Mouse (Mus musculus) layer of hippocampus, adult 2 months (tissue): ENCODE data around the gene Aasdh. TPM values are rescaled to one million over a fixed set of nuclear protein-coding genes. Genes with fewer than 3 reads are reported as not detected.

ENCODE experiments used
- DNase-seq, 2 experiments: peaks; one replicate each; pipeline ENCODE4 v3.0.0; 2022; ENCODE audit warnings: low spot score in 2 of 2
- H3K27ac ChIP-seq: fragments of 200-600 bp; 2 replicates; pipeline ENCODE4 v1.8.1; 2022
- H3K4me3 ChIP-seq: fragments of 200-600 bp; 2 replicates; pipeline ENCODE4 v1.8.1; 2022; ENCODE audit warnings: mild to moderate bottlenecking
- CTCF ChIP-seq: fragments of 200-600 bp; conservative IDR thresholded peaks from 2 replicates; pipeline ENCODE4 v1.8.1; 2022; ENCODE audit warnings: antibody characterized with exemption, mild to moderate bottlenecking, moderate library complexity
- total RNA-seq, 2 experiments: library from RNA; stranded (reverse); gene quantifications; 2 replicates each; pipeline ENCODE4 v1.2.3; 2021

The Aasdh gene
- total RNA-seq, 2 experiments from 2014 or later, result 27.9 to 28.9 TPM

DNA sequence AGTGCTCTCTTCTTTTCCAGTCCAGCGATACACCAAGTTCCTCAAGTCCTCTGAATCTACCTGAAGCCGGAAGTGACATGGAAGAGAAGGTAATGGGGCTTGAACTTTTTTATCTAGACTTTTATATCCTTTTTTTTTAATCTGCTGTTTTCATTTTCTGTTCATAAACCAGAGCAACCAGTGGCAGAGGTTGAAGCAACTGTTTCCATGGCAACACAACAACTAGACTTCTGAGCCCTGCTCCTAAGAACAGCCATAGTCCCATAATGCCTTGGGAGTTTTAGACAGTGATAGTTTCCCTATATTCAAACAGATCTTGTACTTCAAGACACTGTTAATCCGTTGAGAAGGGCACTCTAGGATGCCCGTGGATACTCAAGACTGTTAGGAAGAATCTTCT, 54.0 kb downstream of the Aasdh start:
- no peak for DNase-seq
- no peak overlapping the region for H3K4me3 ChIP-seq
- H3K27ac ChIP-seq, result no peak overlapping the region
- TF ChIP-seq CTCF, result no peak

DNA sequence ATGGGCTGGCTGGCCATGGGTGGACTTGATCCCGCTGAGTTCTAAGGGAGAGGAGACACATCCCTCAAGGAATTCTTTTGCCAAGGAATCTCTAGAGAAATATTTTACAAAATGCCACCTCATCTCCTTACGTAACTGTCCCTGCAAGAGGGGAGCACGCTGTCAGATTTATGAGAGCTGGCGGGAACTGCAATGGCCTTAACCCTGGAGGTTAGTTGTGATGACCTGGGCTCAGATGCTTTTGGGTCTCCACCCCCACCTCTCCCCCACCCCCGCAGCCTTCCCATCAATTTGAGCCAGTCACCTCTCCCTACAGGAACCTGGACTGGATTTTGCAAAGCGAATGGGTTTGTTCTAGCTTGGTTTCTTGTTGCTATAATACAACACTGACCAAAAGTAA, 58.2 kb downstream of the Aasdh start:
- H3K4me3 ChIP-seq, result no peak overlapping the region
- H3K27ac ChIP-seq, result no peak overlapping the region
- no peak for DNase-seq
- no peak for TF ChIP-seq CTCF

DNA sequence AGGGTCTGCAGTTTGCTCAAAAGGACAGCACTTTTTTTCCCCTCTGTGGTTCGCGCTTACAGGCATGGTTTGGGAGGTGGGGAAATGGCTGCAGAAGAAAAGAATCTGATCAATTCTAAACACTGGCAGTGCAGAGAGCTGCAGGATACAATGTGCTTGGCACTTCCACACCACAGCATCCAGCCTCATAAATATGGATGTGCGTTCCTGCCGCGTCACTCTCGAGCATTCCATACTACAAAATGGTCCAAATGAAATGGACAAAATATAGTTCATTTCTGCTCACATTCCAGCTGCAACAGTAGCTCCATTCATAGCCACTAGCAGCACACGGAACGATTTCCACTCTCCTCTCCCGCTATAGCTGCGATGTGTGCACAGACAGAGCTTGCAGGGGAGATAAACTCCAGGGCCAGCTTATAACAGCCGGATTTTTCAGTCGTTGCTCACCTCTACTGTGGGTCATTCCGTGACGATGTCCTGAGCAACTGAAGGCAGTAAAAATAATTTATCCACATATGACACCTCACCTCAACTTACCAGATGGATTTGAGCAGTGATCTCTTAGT, 60.6 kb downstream of the Aasdh start:
- TF ChIP-seq CTCF, result no peak
- no peak for DNase-seq
- no peak overlapping the region for H3K4me3 ChIP-seq
- H3K27ac ChIP-seq, result no peak overlapping the region

DNA sequence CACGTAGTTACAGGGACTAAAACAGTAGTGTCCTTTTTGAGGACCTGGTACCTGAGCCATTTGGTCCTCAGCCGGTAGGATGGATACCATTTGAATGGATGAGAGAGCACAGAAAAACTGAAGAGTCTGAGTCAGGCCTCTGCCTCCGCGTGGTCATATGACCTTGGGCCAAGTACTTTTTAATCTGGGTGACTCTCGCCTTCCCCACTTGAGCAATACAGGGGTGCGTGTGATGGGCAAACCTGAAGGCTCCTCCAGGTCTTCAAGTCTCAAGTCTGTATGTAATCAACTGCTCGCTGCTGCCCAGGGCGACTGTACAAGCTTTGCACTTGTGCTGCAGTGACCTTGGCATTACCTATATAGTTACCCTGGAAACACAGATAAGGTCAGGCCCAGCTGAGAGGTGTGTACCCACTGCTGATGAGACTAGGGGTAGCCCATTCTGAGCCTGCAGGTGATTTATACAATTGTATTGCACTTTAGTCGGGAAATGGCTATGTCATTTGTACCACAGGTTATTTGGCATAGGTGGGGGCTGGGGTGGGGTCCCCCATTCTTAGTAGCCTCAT, 61.4 kb downstream of the Aasdh start:
- no peak for TF ChIP-seq CTCF
- no peak overlapping the region; the same call in 1 of the 2 replicates for H3K27ac ChIP-seq

DNA sequence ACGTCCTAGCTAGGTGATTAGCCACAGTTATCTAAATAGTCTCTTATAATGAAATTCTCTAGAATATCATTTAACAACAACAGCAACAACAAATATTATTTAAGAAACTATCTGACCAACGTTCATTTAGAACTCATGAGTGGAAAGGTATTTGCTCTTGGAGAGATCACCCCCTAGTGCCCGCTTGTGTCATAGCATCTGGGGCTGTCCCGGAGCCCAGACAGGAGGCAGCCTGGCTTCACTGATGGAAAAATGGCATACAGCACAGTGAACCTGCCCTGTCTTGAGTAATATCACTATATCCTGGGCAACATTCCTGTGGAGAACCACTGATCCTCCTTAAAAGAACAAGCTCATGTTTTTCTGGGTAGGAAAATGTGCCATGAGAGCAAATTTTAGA, 61.9 kb downstream of the Aasdh start:
- DNase-seq, result peak; percentile 68 to 85
- TF ChIP-seq CTCF, result peak; percentile 97
- H3K27ac ChIP-seq, result no peak overlapping the region
- no peak overlapping the region for H3K4me3 ChIP-seq

More for the DNA sequence above, 61.4 kb downstream of the Aasdh start:
- H3K4me3 ChIP-seq, result no peak overlapping the region
- DNase-seq, result no peak

DNA sequence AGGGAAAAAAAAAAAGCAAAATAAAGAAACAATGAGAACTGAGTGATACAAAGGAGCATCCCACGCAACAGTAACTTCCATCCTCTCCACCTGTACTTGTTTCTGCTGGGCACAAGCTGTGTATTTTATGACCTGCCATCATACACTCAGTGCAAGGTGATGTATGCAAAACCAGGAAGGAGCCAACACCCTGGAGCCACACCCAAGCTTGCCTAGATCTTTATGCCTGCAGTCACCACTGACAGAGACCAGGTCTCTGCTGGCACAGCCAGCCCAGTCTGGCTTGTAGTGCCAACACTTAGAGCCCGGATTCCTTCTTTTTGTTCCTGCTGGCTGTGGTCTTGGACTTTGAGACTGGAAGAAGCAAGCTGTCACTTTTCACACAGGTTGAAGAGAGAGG, 63.5 kb downstream of the Aasdh start:
- DNase-seq, result no peak
- no peak overlapping the region for H3K4me3 ChIP-seq
- H3K27ac ChIP-seq, result no peak overlapping the region
- no peak for TF ChIP-seq CTCF

DNA sequence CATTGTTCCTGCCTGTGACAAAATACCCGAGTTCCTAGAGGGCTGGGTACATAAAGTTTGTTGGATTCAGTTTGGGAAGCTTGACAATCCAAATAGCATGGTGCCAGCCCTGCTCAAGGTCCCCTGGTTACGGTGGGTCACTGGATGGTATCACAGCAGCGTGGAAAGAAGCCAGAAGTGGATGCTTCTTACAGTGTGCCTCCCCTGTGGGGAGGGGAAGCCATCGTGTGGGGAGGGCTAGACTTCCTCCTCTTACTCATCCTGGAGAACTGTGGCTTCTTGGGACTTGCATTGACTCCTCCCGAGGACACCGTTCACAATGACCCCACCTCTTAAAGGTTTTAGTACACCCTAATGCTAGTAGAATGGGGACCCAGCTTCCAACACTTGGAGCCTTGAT, 65.5 kb downstream of the Aasdh start:
- no peak for DNase-seq
- no peak for TF ChIP-seq CTCF
- H3K27ac ChIP-seq, result no peak overlapping the region
- H3K4me3 ChIP-seq, result no peak overlapping the region

DNA sequence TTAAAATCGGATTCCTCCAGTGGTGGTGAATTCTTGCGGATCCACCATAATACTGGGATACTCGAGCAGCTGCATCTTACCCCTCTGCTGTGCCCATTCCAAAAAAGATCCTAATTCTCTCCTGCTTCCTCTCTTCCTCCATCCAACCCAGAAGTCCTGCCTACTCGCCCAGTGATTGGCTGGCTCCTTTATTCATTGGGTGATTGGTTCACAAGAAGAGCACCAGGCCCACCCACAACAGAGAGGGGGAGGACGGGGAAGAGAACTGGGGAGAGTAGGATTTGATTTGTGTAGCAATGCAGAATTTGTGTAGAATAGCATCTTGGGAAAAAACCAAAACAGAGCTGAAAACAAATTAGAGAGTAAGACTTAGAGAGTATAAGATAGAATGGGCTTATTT, 68.3 kb downstream of the Aasdh start:
- Histone ChIP-seq H3K27ac (no peak overlapping the region), H3K4me3 (no peak overlapping the region)
- DNase-seq, result peak in 1 of 2 experiments; percentile 49
- TF ChIP-seq CTCF, result no peak

DNA sequence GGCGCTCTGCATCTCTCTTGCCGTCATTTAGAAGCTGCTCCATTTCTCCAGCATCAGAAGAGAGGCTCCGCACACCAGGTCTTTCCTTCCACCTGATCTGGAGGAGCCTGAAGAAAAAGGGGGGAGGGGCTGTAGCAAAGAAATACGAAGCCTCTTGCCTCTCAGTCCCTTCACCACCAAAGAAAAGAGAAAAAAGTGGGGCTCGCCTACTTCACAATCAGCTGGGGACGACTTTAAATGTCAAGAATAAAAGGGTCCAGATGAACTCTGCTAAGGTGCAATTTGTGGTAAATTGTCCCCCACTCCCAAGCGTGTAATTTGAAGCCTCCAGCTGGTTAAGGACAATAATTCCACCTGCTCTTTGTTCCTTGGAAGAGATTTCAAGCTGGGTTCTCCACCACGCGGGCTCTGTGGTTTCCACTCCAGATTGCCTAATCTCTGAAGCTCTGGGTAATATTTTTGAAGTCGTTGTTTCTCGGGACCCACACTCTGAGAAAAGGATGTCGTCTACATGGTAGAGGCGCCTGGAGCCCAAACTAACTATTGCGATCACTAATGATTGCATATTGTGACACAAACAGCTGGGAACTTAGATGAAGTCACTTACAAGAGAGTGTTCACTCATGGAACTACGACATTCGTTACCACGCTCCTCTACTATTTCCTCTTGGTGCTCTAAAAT, 72.6 kb downstream of the Aasdh start:
- H3K4me3 ChIP-seq, result no peak overlapping the region
- H3K27ac ChIP-seq, result no peak overlapping the region
- no peak for DNase-seq
- no peak for TF ChIP-seq CTCF

DNA sequence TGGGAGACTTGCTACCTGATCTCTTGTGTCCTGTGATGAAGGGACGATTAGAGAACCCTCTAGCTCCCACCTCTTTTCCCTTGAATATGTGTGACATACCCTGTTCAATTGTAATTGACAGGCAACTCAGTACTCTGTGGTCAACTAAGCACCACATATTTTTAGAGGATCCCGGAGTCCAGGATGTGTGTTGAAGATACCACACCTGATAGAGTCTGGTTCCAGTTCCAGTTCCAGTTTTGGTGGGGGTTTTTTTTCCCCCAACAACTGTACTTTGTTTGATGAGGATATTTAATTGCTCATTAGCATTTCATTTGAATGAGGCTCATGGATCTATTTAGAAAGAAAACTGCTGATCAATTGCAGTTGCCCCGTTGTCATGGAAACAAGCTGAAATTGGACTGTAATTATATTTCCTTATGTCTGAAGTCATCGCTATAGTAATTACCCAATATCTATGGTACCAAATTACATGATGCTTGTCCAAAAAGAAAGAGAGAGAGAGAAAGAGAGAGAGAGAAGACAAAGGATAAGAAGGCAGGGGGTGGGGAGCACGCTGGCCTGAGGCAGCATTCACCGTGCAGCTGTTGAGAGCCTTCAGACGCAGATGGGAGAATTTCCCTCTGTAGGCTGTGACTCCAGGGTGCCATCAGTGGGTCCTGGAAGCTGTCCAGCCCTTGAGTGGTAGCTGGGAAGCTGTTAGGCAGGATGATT, 76.6 kb downstream of the Aasdh start:
- TF ChIP-seq CTCF, result no peak
- DNase-seq, result peak; percentile 41 to 48
- Histone ChIP-seq H3K27ac (peak overlapping the region; percentile 2; the same call in 1 of the 2 replicates), H3K4me3 (no peak overlapping the region)

Other genes starting within 250 kb of the Aasdh start
- gene C530008M17Rik, start 249.0 kb downstream of the Aasdh start, total RNA-seq, result 10 to 100 TPM; 89.9 to 92.4 TPM
- gene Paics, start 45.8 kb upstream of the Aasdh start, total RNA-seq, result 10 to 100 TPM; 90.4 to 92.5 TPM
- 10 to 100 TPM; 15.7 to 17.8 TPM for gene Ppat, start 46.1 kb upstream of the Aasdh start, total RNA-seq
- gene Srp72, start 69.2 kb upstream of the Aasdh start, total RNA-seq, result 100 to 1,000 TPM; 104 to 111 TPM
- 1 to 10 TPM in 1 of 2 experiments, not detected in 1; 1.0 TPM for gene Arl9, start 98.5 kb upstream of the Aasdh start, total RNA-seq
- gene Thegl, start 110.5 kb upstream of the Aasdh start, total RNA-seq, result 1 to 10 TPM; 1.4 to 1.6 TPM
- 10 to 100 TPM; 81.8 to 81.9 TPM for gene Hopx, start 209.6 kb upstream of the Aasdh start, total RNA-seq